ENCODE assay signal across 16 mouse cellular contexts in genomic region chr2:180996905-180997304, GRCm38 (mm10). TPM values are rescaled to one million over a fixed set of nuclear protein-coding genes. Genes with fewer than 3 reads are reported as not detected.
A peak's percentile ranks its signal among the peaks of the same experiment; 100 is the strongest.
DNase-seq lines count a peak whose midpoint lies in the region; ATAC-seq lines count a peak whose summit lies in the region.
"Had no signal": no experiment of that assay in that cellular context is flagged by ENCODE, and none has a peak within 500 bp of the region (broad histone marks: within the 10 kb centered on the region; RNA-seq: fewer than 3 reads in every experiment).

No protein-coding gene starts in this region.

- H3K4me2 ChIP-seq in hindbrain, embryonic 12.5 days (replicated peaks), result no peak overlapping the region
- no peak overlapping the region for H3K4me2 ChIP-seq in hindbrain, embryonic 14.5 days (replicated peaks)
- H3K4me2 ChIP-seq in midbrain, embryonic 11.5 days, result no peak overlapping the region
- H3K4me2 ChIP-seq in hindbrain, embryonic 13.5 days, result no peak overlapping the region
- H3K4me2 ChIP-seq: limb, embryonic 15.5 days had no signal

- H3K4me1 ChIP-seq in hindbrain, embryonic 12.5 days, result no peaks in the 10 kb centered on the region
- H3K4me1 ChIP-seq in hindbrain, embryonic 14.5 days (replicated peaks; ENCODE audit: control insufficient read depth, insufficient read depth, low read length), result no peaks in the 10 kb centered on the region
- H3K4me1 ChIP-seq in midbrain, embryonic 11.5 days (ENCODE audit: control insufficient read depth, insufficient read depth, low read length), result no peaks in the 10 kb centered on the region
- no peaks in the 10 kb centered on the region for H3K4me1 ChIP-seq in midbrain, embryonic 10.5 days
- no peaks in the 10 kb centered on the region for H3K4me1 ChIP-seq in hindbrain, embryonic 13.5 days (replicated peaks)
- H3K4me1 ChIP-seq: limb, embryonic 15.5 days; megakaryocyte, embryonic 14.5 days had no signal

- ATAC-seq in hindbrain, embryonic 12.5 days (ENCODE audit: low FRiP score), result peak; percentile 30; the same call in 1 of the 2 replicates
- no peak for ATAC-seq in hindbrain, embryonic 14.5 days (ENCODE audit: low FRiP score)
- ATAC-seq in midbrain, embryonic 11.5 days (ENCODE audit: low FRiP score), result peak; percentile 15; the same call in 1 of the 2 replicates
- ATAC-seq in erythroblast, adult 5-6 weeks (replicated peaks; ENCODE audit: low FRiP score, poor library complexity, severe bottlenecking), result peak; percentile 37; the same call in 1 of the 2 replicates
- peak; percentile 36; the same call in 1 of the 2 replicates for ATAC-seq in hindbrain, embryonic 13.5 days (ENCODE audit: low FRiP score)

- H3K27ac ChIP-seq in hindbrain, embryonic 12.5 days, result no peak overlapping the region
- no peak overlapping the region for H3K27ac ChIP-seq in hindbrain, embryonic 14.5 days
- H3K27ac ChIP-seq in midbrain, embryonic 11.5 days (ENCODE audit: low read depth, low read length), result no peak overlapping the region
- no peak overlapping the region for H3K27ac ChIP-seq in midbrain, embryonic 10.5 days (replicated peaks)
- no peak overlapping the region for H3K27ac ChIP-seq in hindbrain, embryonic 13.5 days
- H3K27ac ChIP-seq: heart, embryonic 10.5 days; limb, embryonic 15.5 days had no signal

- intact Hi-C loops in heart, postnatal 36 days (cut with DNase I), result loop anchor here (1.0 to 2.0 kb wide), 2 partner anchors 63 to 74 kb away; no protein-coding TSS in a partner anchor

- WGBS in hindbrain, embryonic 12.5 days, result 67% methylated on average over 3 of the region's 3 CpGs
- WGBS in hindbrain, embryonic 14.5 days, result 78% methylated on average over 3 of the region's 3 CpGs
- 75% methylated on average over 3 of the region's 3 CpGs for WGBS in midbrain, embryonic 11.5 days
- 64% methylated on average over 3 of the region's 3 CpGs for WGBS in midbrain, embryonic 10.5 days
- 69% methylated on average over 3 of the region's 3 CpGs for WGBS in hindbrain, embryonic 13.5 days

- no peak overlapping the region for H3K4me3 ChIP-seq in hindbrain, embryonic 12.5 days
- H3K4me3 ChIP-seq in hindbrain, embryonic 14.5 days (replicated peaks; ENCODE audit: low read length), result no peak overlapping the region
- H3K4me3 ChIP-seq in midbrain, embryonic 11.5 days (ENCODE audit: low read depth, low read length), result no peak overlapping the region
- H3K4me3 ChIP-seq in midbrain, embryonic 10.5 days, result no peak overlapping the region
- H3K4me3 ChIP-seq in hindbrain, embryonic 13.5 days, result no peak overlapping the region
- H3K4me3 ChIP-seq: erythroblast, embryonic 14.5 days; heart, embryonic 10.5 days; limb, embryonic 15.5 days; megakaryocyte, embryonic 14.5 days had no signal

- H3K27me3 ChIP-seq in hindbrain, embryonic 12.5 days, result no peaks in the 10 kb centered on the region
- no peaks in the 10 kb centered on the region for H3K27me3 ChIP-seq in hindbrain, embryonic 14.5 days (ENCODE audit: control insufficient read depth, insufficient read depth, low read length)
- no peaks in the 10 kb centered on the region for H3K27me3 ChIP-seq in midbrain, embryonic 11.5 days (ENCODE audit: control insufficient read depth, insufficient read depth, low read length)
- H3K27me3 ChIP-seq in midbrain, embryonic 10.5 days (ENCODE audit: low read depth, poor library complexity, severe bottlenecking), result no peaks in the 10 kb centered on the region
- H3K27me3 ChIP-seq in hindbrain, embryonic 13.5 days, result no peaks in the 10 kb centered on the region
- H3K27me3 ChIP-seq: limb, embryonic 15.5 days had no signal

- H3K36me3 ChIP-seq in hindbrain, embryonic 12.5 days, result no peaks in the 10 kb centered on the region
- no peaks in the 10 kb centered on the region for H3K36me3 ChIP-seq in hindbrain, embryonic 14.5 days (replicated peaks; ENCODE audit: control insufficient read depth, insufficient read depth)
- no peaks in the 10 kb centered on the region for H3K36me3 ChIP-seq in midbrain, embryonic 11.5 days (ENCODE audit: control insufficient read depth, insufficient read depth, low read length)
- H3K36me3 ChIP-seq in midbrain, embryonic 10.5 days, result no peaks in the 10 kb centered on the region
- no peaks in the 10 kb centered on the region for H3K36me3 ChIP-seq in hindbrain, embryonic 13.5 days
- H3K36me3 ChIP-seq: heart, embryonic 10.5 days; limb, embryonic 15.5 days had no signal

- DNase-seq in hindbrain, embryonic 14.5 days (ENCODE audit: low spot score), result no peak
- DNase-seq in midbrain, embryonic 11.5 days (ENCODE audit: low spot score, missing footprints), result peak; percentile 84
- no peak for DNase-seq in midbrain, embryonic 10.5 days (ENCODE audit: low spot score)
- no peak for DNase-seq in thymus, postnatal 4 days
- no peak for DNase-seq in heart, postnatal 36 days
- DNase-seq: gastrocnemius, postnatal 36 days had no signal

- no peak overlapping the region for H3K9ac ChIP-seq in hindbrain, embryonic 12.5 days
- no peak overlapping the region for H3K9ac ChIP-seq in hindbrain, embryonic 14.5 days
- H3K9ac ChIP-seq in midbrain, embryonic 11.5 days (ENCODE audit: low read length), result no peak overlapping the region
- no peak overlapping the region for H3K9ac ChIP-seq in hindbrain, embryonic 13.5 days
- H3K9ac ChIP-seq: limb, embryonic 15.5 days; liver, postnatal 0 days had no signal

- no peaks in the 10 kb centered on the region for H3K9me3 ChIP-seq in hindbrain, embryonic 12.5 days (replicated peaks)
- H3K9me3 ChIP-seq in hindbrain, embryonic 14.5 days (ENCODE audit: control insufficient read depth, low read length), result no peaks in the 10 kb centered on the region
- H3K9me3 ChIP-seq in midbrain, embryonic 11.5 days (ENCODE audit: control insufficient read depth, low read length), result no peaks in the 10 kb centered on the region
- H3K9me3 ChIP-seq in midbrain, embryonic 10.5 days (replicated peaks), result no peaks in the 10 kb centered on the region
- no peaks in the 10 kb centered on the region for H3K9me3 ChIP-seq in hindbrain, embryonic 13.5 days
- H3K9me3 ChIP-seq: heart, embryonic 10.5 days; limb, embryonic 15.5 days; megakaryocyte, embryonic 14.5 days had no signal

RNA-seq across cellular contexts. Expression of gene Col20a1, which starts 10.6 kb away (rescaled TPM):
- 1.8 and 2.1 TPM in 2 replicates for polyA plus RNA-seq in hindbrain, embryonic 12.5 days (2016; fragmentation: Nextera tagmentation; extraction: Ambion mirVana)
- 0.33 and 0.74 TPM in 2 replicates for polyA plus RNA-seq in hindbrain, embryonic 14.5 days (2014; fragmentation: Nextera tagmentation; extraction: Ambion mirVana)
- polyA plus RNA-seq in midbrain, embryonic 11.5 days (2014; fragmentation: Nextera tagmentation; extraction: Ambion mirVana), result 0.18 and 0.26 TPM in 2 replicates
- polyA plus RNA-seq in midbrain, embryonic 10.5 days (2016; fragmentation: Nextera tagmentation; extraction: Ambion mirVana), result 0.14 and 0.52 TPM in 2 replicates
- 1.7 TPM in 1 of 2 replicates, not detected in the other for total RNA-seq in erythroblast, adult 5-6 weeks (2015; ENCODE audit: low replicate concordance)
- 0.26 and 0.42 TPM in 2 replicates for total RNA-seq in erythroblast, adult 5-6 weeks (2017; ENCODE audit: low replicate concordance)
- polyA plus RNA-seq in hindbrain, embryonic 13.5 days (2015; fragmentation: Nextera tagmentation; extraction: Ambion mirVana), result 0.61 and 0.78 TPM in 2 replicates
- under 1 TPM; 0.51 to 0.58 TPM for total RNA-seq in heart, postnatal 36 days (2021)

RNA-seq across cellular contexts. Expression of gene Arfgap1, which starts 29.9 kb away (rescaled TPM):
- 100 TPM in 2 replicates for polyA plus RNA-seq in hindbrain, embryonic 12.5 days (2016; fragmentation: Nextera tagmentation; extraction: Ambion mirVana)
- 88.2 and 96.2 TPM in 2 replicates for polyA plus RNA-seq in hindbrain, embryonic 14.5 days (2014; fragmentation: Nextera tagmentation; extraction: Ambion mirVana)
- 38.6 and 45.7 TPM in 2 replicates for polyA plus RNA-seq in midbrain, embryonic 11.5 days (2014; fragmentation: Nextera tagmentation; extraction: Ambion mirVana)
- polyA plus RNA-seq in midbrain, embryonic 10.5 days (2016; fragmentation: Nextera tagmentation; extraction: Ambion mirVana), result 81.6 and 87.1 TPM in 2 replicates
- total RNA-seq in erythroblast, adult 5-6 weeks (2015; ENCODE audit: low replicate concordance), result 11.9 and 12.5 TPM in 2 replicates
- total RNA-seq in erythroblast, adult 5-6 weeks (2017; ENCODE audit: low replicate concordance), result 11.2 and 21.0 TPM in 2 replicates
- 101 and 107 TPM in 2 replicates for polyA plus RNA-seq in hindbrain, embryonic 13.5 days (2015; fragmentation: Nextera tagmentation; extraction: Ambion mirVana)
- total RNA-seq in heart, postnatal 36 days (2021), result 10 to 100 TPM; 31.2 to 37.0 TPM

RNA-seq across cellular contexts. Expression of gene Nkain4, which starts 42.4 kb away (rescaled TPM):
- 81.2 and 86.4 TPM in 2 replicates for polyA plus RNA-seq in hindbrain, embryonic 12.5 days (2016; fragmentation: Nextera tagmentation; extraction: Ambion mirVana)
- 78.6 and 85.5 TPM in 2 replicates for polyA plus RNA-seq in hindbrain, embryonic 14.5 days (2014; fragmentation: Nextera tagmentation; extraction: Ambion mirVana)
- 63.2 and 63.6 TPM in 2 replicates for polyA plus RNA-seq in midbrain, embryonic 11.5 days (2014; fragmentation: Nextera tagmentation; extraction: Ambion mirVana)
- polyA plus RNA-seq in midbrain, embryonic 10.5 days (2016; fragmentation: Nextera tagmentation; extraction: Ambion mirVana), result 43.7 and 59.7 TPM in 2 replicates
- total RNA-seq in erythroblast, adult 5-6 weeks (2015; ENCODE audit: low replicate concordance), result not detected in 2 replicates
- not detected in 2 replicates for total RNA-seq in erythroblast, adult 5-6 weeks (2017; ENCODE audit: low replicate concordance)
- 90.9 and 106 TPM in 2 replicates for polyA plus RNA-seq in hindbrain, embryonic 13.5 days (2015; fragmentation: Nextera tagmentation; extraction: Ambion mirVana)
- 10 to 100 TPM in 1 of 2 experiments, 1 to 10 TPM in 1; 7.7 to 11.6 TPM for total RNA-seq in heart, postnatal 36 days (2021)
- total RNA-seq: gastrocnemius, postnatal 36 days had no signal
- polyA plus RNA-seq: erythroblast, embryonic 14.5 days; inflammation-experienced regulatory T-cells, adult 6 months had no signal

RNA-seq across cellular contexts. Expression of gene Chrna4, which starts 46.4 kb away (rescaled TPM):
- polyA plus RNA-seq in hindbrain, embryonic 12.5 days (2016; fragmentation: Nextera tagmentation; extraction: Ambion mirVana), result 44.6 and 47.0 TPM in 2 replicates
- polyA plus RNA-seq in hindbrain, embryonic 14.5 days (2014; fragmentation: Nextera tagmentation; extraction: Ambion mirVana), result 50.6 and 59.1 TPM in 2 replicates
- polyA plus RNA-seq in midbrain, embryonic 11.5 days (2014; fragmentation: Nextera tagmentation; extraction: Ambion mirVana), result 41.2 and 44.2 TPM in 2 replicates
- polyA plus RNA-seq in midbrain, embryonic 10.5 days (2016; fragmentation: Nextera tagmentation; extraction: Ambion mirVana), result 17.9 and 23.8 TPM in 2 replicates
- not detected in 2 replicates for total RNA-seq in erythroblast, adult 5-6 weeks (2015; ENCODE audit: low replicate concordance)
- not detected in 2 replicates for total RNA-seq in erythroblast, adult 5-6 weeks (2017; ENCODE audit: low replicate concordance)
- polyA plus RNA-seq in hindbrain, embryonic 13.5 days (2015; fragmentation: Nextera tagmentation; extraction: Ambion mirVana), result 33.6 and 37.0 TPM in 2 replicates
- total RNA-seq in heart, postnatal 36 days (2021), result not detected
- polyA plus RNA-seq: erythroblast, embryonic 14.5 days; inflammation-experienced regulatory T-cells, adult 6 months; spleen, adult 2 months had no signal
